Mouse (Mus musculus): ENCODE measurements at regions not wholly inside any gene's neighbourhood (a gene's known extent, or its start where the extent isn't known, plus 50 kb on each side); places are given as distances from the start of the nearest gene placed in this dataset.

GRCm38 (mm10) chr12:71431116-71431515, 121.4 kb downstream of the Dact1 start:
- H3K4me3 ChIP-seq (ENCODE audit: low read depth, low read length): no peak overlapping the region
- TF ChIP-seq GATA1 (IDR thresholded peaks at IDR 0.05; ENCODE audit: borderline replicate concordance, low read length): no peak
- TF ChIP-seq GATA2 (IDR thresholded peaks at IDR 0.05; ENCODE audit: borderline replicate concordance, low read depth, low read length): no peak
- no peak for TF ChIP-seq POLR2AphosphoS5 (IDR thresholded peaks at IDR 0.05; ENCODE audit: insufficient replicate concordance, low read depth, low read length)
- TF ChIP-seq CTCF (IDR thresholded peaks at IDR 0.05; ENCODE audit: low read depth, low read length): no peak
- no peak for TF ChIP-seq TAL1 (conservative IDR thresholded peaks at IDR 0.05; ENCODE audit: low read depth, low read length)
- H3K36me3 ChIP-seq (replicated peaks): no peaks in the 10 kb centered on the region
- no peak for ATAC-seq (ENCODE audit: extremely low read depth, insufficient number of reproducible peaks, low FRiP score, poor library complexity, severe bottlenecking)
- H3K4me1 ChIP-seq (ENCODE audit: insufficient read depth, low read depth, low read length): no peaks in the 10 kb centered on the region
- no peak for DNase-seq (ENCODE audit: low spot score)
- H3K9me3 ChIP-seq (replicated peaks): no peaks in the 10 kb centered on the region
- no peaks in the 10 kb centered on the region for H3K27me3 ChIP-seq (ENCODE audit: insufficient read depth, low read length)

- Histone ChIP-seq H3K27me3 (ENCODE audit: insufficient read depth, low read length) (no peaks in the 10 kb centered on the region), H3K9me3 (replicated peaks) (no peaks in the 10 kb centered on the region), H3K36me3 (replicated peaks) (no peaks in the 10 kb centered on the region), H3K4me1 (ENCODE audit: insufficient read depth, low read depth, low read length) (no peaks in the 10 kb centered on the region), H3K4me3 (ENCODE audit: low read depth, low read length) (no peak overlapping the region)
- ATAC-seq (ENCODE audit: extremely low read depth, insufficient number of reproducible peaks, low FRiP score, poor library complexity, severe bottlenecking): no peak
- no peak for TF ChIP-seq POLR2AphosphoS5 (IDR thresholded peaks at IDR 0.05; ENCODE audit: insufficient replicate concordance, low read depth, low read length)
- no peak for TF ChIP-seq TAL1 (conservative IDR thresholded peaks at IDR 0.05; ENCODE audit: low read depth, low read length)
- no peak for TF ChIP-seq GATA2 (IDR thresholded peaks at IDR 0.05; ENCODE audit: borderline replicate concordance, low read depth, low read length)
- no peak for TF ChIP-seq GATA1 (IDR thresholded peaks at IDR 0.05; ENCODE audit: borderline replicate concordance, low read length)
- no peak for TF ChIP-seq CTCF (IDR thresholded peaks at IDR 0.05; ENCODE audit: low read depth, low read length)
- no peak for DNase-seq (ENCODE audit: low spot score)
These were observed 124.0 kb downstream of the Dact1 start for GRCm38 (mm10) chr12:71433549-71434200.

- no peak for DNase-seq (ENCODE audit: low spot score)
- no peaks in the 10 kb centered on the region for H3K27me3 ChIP-seq (ENCODE audit: insufficient read depth, low read length)
- H3K4me3 ChIP-seq (ENCODE audit: low read depth, low read length): no peak overlapping the region
- ATAC-seq (ENCODE audit: extremely low read depth, insufficient number of reproducible peaks, low FRiP score, poor library complexity, severe bottlenecking): no peak
- no peaks in the 10 kb centered on the region for H3K4me1 ChIP-seq (ENCODE audit: insufficient read depth, low read depth, low read length)
- no peaks in the 10 kb centered on the region for H3K9me3 ChIP-seq (replicated peaks)
- no peaks in the 10 kb centered on the region for H3K36me3 ChIP-seq (replicated peaks)
- TF ChIP-seq GATA2 (IDR thresholded peaks at IDR 0.05; ENCODE audit: borderline replicate concordance, low read depth, low read length) (no peak), TAL1 (conservative IDR thresholded peaks at IDR 0.05; ENCODE audit: low read depth, low read length) (no peak), GATA1 (IDR thresholded peaks at IDR 0.05; ENCODE audit: borderline replicate concordance, low read length) (no peak), POLR2AphosphoS5 (IDR thresholded peaks at IDR 0.05; ENCODE audit: insufficient replicate concordance, low read depth, low read length) (no peak), CTCF (IDR thresholded peaks at IDR 0.05; ENCODE audit: low read depth, low read length) (no peak)
These were observed 128.6 kb downstream of the Dact1 start for GRCm38 (mm10) chr12:71438254-71438653.

GRCm38 (mm10) chr12:71440863-71441262, 131.2 kb downstream of the Dact1 start:
- DNase-seq (ENCODE audit: low spot score) (no peak), ATAC-seq (ENCODE audit: extremely low read depth, insufficient number of reproducible peaks, low FRiP score, poor library complexity, severe bottlenecking) (no peak)
- H3K27me3 ChIP-seq (ENCODE audit: insufficient read depth, low read length): no peaks in the 10 kb centered on the region
- TF ChIP-seq TAL1 (conservative IDR thresholded peaks at IDR 0.05; ENCODE audit: low read depth, low read length): no peak
- no peak for TF ChIP-seq POLR2AphosphoS5 (IDR thresholded peaks at IDR 0.05; ENCODE audit: insufficient replicate concordance, low read depth, low read length)
- no peak for TF ChIP-seq GATA1 (IDR thresholded peaks at IDR 0.05; ENCODE audit: borderline replicate concordance, low read length)
- TF ChIP-seq GATA2 (IDR thresholded peaks at IDR 0.05; ENCODE audit: borderline replicate concordance, low read depth, low read length): no peak
- no peak for TF ChIP-seq CTCF (IDR thresholded peaks at IDR 0.05; ENCODE audit: low read depth, low read length)
- H3K4me1 ChIP-seq (ENCODE audit: insufficient read depth, low read depth, low read length): no peaks in the 10 kb centered on the region
- H3K36me3 ChIP-seq (replicated peaks): no peaks in the 10 kb centered on the region
- no peak overlapping the region for H3K4me3 ChIP-seq (ENCODE audit: low read depth, low read length)
- no peaks in the 10 kb centered on the region for H3K9me3 ChIP-seq (replicated peaks)

GRCm38 (mm10) chr12:71441272-71441671, 131.6 kb downstream of the Dact1 start:
- Histone ChIP-seq H3K4me3 (ENCODE audit: low read depth, low read length) (no peak overlapping the region), H3K27me3 (ENCODE audit: insufficient read depth, low read length) (no peaks in the 10 kb centered on the region), H3K36me3 (replicated peaks) (no peaks in the 10 kb centered on the region), H3K9me3 (replicated peaks) (no peaks in the 10 kb centered on the region), H3K4me1 (ENCODE audit: insufficient read depth, low read depth, low read length) (no peaks in the 10 kb centered on the region)
- ATAC-seq (ENCODE audit: extremely low read depth, insufficient number of reproducible peaks, low FRiP score, poor library complexity, severe bottlenecking): no peak
- TF ChIP-seq TAL1 (conservative IDR thresholded peaks at IDR 0.05; ENCODE audit: low read depth, low read length): no peak
- TF ChIP-seq GATA2 (IDR thresholded peaks at IDR 0.05; ENCODE audit: borderline replicate concordance, low read depth, low read length): no peak
- no peak for TF ChIP-seq POLR2AphosphoS5 (IDR thresholded peaks at IDR 0.05; ENCODE audit: insufficient replicate concordance, low read depth, low read length)
- DNase-seq (ENCODE audit: low spot score): no peak

GRCm38 (mm10) chr12:71446177-71446891, 136.7 kb downstream of the Dact1 start:
- DNase-seq (ENCODE audit: low spot score): no peak
- TF ChIP-seq GATA1 (IDR thresholded peaks at IDR 0.05; ENCODE audit: borderline replicate concordance, low read length) (no peak), CTCF (IDR thresholded peaks at IDR 0.05; ENCODE audit: low read depth, low read length) (no peak), GATA2 (IDR thresholded peaks at IDR 0.05; ENCODE audit: borderline replicate concordance, low read depth, low read length) (no peak), POLR2AphosphoS5 (IDR thresholded peaks at IDR 0.05; ENCODE audit: insufficient replicate concordance, low read depth, low read length) (no peak), TAL1 (conservative IDR thresholded peaks at IDR 0.05; ENCODE audit: low read depth, low read length) (no peak)
- no peaks in the 10 kb centered on the region for H3K27me3 ChIP-seq (ENCODE audit: insufficient read depth, low read length)
- H3K4me1 ChIP-seq (ENCODE audit: insufficient read depth, low read depth, low read length): no peaks in the 10 kb centered on the region
- H3K4me3 ChIP-seq (ENCODE audit: low read depth, low read length): no peak overlapping the region
- no peaks in the 10 kb centered on the region for H3K36me3 ChIP-seq (replicated peaks)
- H3K9me3 ChIP-seq (replicated peaks): no peaks in the 10 kb centered on the region
- ATAC-seq (ENCODE audit: extremely low read depth, insufficient number of reproducible peaks, low FRiP score, poor library complexity, severe bottlenecking): no peak
